Mouse (Mus musculus) hindbrain, embryonic 12.5 days (tissue): ENCODE results near the gene 1700024G13Rik. TPM values are rescaled to one million over a fixed set of nuclear protein-coding genes. Genes with fewer than 3 reads are reported as not detected.
A peak's percentile ranks its signal among the peaks of the same experiment; 100 is the strongest.
"Not testable (repeated sequence)": the region's sequence is repeated elsewhere in the genome, so short reads cannot be mapped to it uniquely, and the experiment has no call there.

Experiments
- ATAC-seq: fragments of 200-750 bp; cut with Nextera tagmentation; 2 replicates; pipeline ENCODE4 v1.8.0; 2017; ENCODE audit warnings: moderate TSS enrichment; ENCODE audit not compliant: low FRiP score
- H3K27ac ChIP-seq: fragments of 300-500 bp; sonication (generic); 2 replicates; pipeline ENCODE4 v1.5.1; 2016; ENCODE audit warnings: mild to moderate bottlenecking
- H3K27me3 ChIP-seq: fragments of 300-500 bp; sonication (generic); 2 replicates; pipeline ENCODE4 v1.6.1; 2016; ENCODE audit warnings: mild to moderate bottlenecking
- H3K36me3 ChIP-seq: fragments of 300-500 bp; sonication (generic); 2 replicates; pipeline ENCODE4 v1.6.1; 2016; ENCODE audit warnings: mild to moderate bottlenecking
- H3K4me1 ChIP-seq: fragments of 300-500 bp; sonication (generic); 2 replicates; pipeline ENCODE4 v1.6.1; 2016
- H3K4me2 ChIP-seq: fragments of 300-500 bp; sonication (generic); replicated peaks from 2 replicates; pipeline ENCODE4 v1.6.1; 2016; ENCODE audit warnings: mild to moderate bottlenecking
- H3K4me3 ChIP-seq: fragments of 300-500 bp; sonication (generic); 2 replicates; pipeline ENCODE4 v1.5.1; 2016; ENCODE audit warnings: mild to moderate bottlenecking
- H3K9ac ChIP-seq: fragments of 300-500 bp; sonication (generic); 2 replicates; pipeline ENCODE4 v1.6.1; 2016; ENCODE audit warnings: mild to moderate bottlenecking, moderate library complexity
- H3K9me3 ChIP-seq: fragments of 300-500 bp; sonication (generic); replicated peaks from 2 replicates; pipeline ENCODE4 v1.6.1; 2016; ENCODE audit warnings: mild to moderate bottlenecking
- WGBS: fragments of 180-500 bp; shearing (Covaris S2); methylation state at CpG from one replicate; pipeline ENCODE4 v1.1.7; 2016; 5-methylcytosine and 5-hydroxymethylcytosine counted together
- polyA plus RNA-seq: library from polyadenylated mRNA; unstranded; fragments of >200 nt; fragmentation: Nextera tagmentation; extraction: Ambion mirVana; gene quantifications from 2 replicates; pipeline ENCODE4 v1.2.1, GENCODE M21; 2016

The 1700024G13Rik gene
- polyA plus RNA-seq: 0.85 and 0.94 TPM in 2 replicates

- H3K4me2 ChIP-seq: no peak within 1 kb of the TSS; the same call in 1 of the 2 replicates
- WGBS: 1% methylated on average over 13 of the region's 13 CpGs
- H3K4me3 ChIP-seq: no peak within 1 kb of the TSS
Observed at GRCm38 (mm10) chr14:32388196-32388595, at the start of gene 1700024G13Rik. Gene 1700024G13Rik (minus strand): TSS chr14:32388391.

GRCm38 (mm10) chr14:32437352-32437793 lies 49.2 kb upstream of the 1700024G13Rik start:
- Histone ChIP-seq H3K36me3 (no peaks in the 10 kb centered on the region), H3K4me2 (no peak overlapping the region), H3K9me3 (no peaks in the 10 kb centered on the region), H3K4me1 (peaks cover 8% of the 10 kb centered on the region; the same call in 1 of the 2 replicates), H3K9ac (no peak overlapping the region), H3K27ac (peak overlapping the region; percentile 30), H3K4me3 (no peak overlapping the region), H3K27me3 (0 out of 2 replicates have a peak, but pooled peaks cover 5% of the 10 kb centered on the region)
- WGBS: 37% methylated on average over 5 of the region's 5 CpGs
- peak; percentile 71 for ATAC-seq

More at GRCm38 (mm10) chr14:32388196-32388595, at the start of gene 1700024G13Rik:
- H3K4me1 ChIP-seq: peaks cover 5% of the 10 kb centered on the region
- H3K9ac ChIP-seq: no peak within 1 kb of the TSS
- H3K9me3 ChIP-seq: no peaks in the 10 kb centered on the region
- no peaks in the 10 kb centered on the region for H3K36me3 ChIP-seq
- H3K27ac ChIP-seq: no peak within 1 kb of the TSS
- ATAC-seq: peak; percentile 85; the same call in 1 of the 2 replicates
- H3K27me3 ChIP-seq: no peaks in the 10 kb centered on the region; the same call in 1 of the 2 replicates

- ATAC-seq: 0 out of 2 replicates have a peak, but pooled peaks have one; percentile 32
- H3K27me3 ChIP-seq: no peaks in the 10 kb centered on the region
- no peaks in the 10 kb centered on the region for H3K36me3 ChIP-seq
- WGBS: 19% methylated on average over 8 of the region's 8 CpGs
- H3K9ac ChIP-seq: no peak overlapping the region
- H3K4me2 ChIP-seq: no peak overlapping the region
- H3K27ac ChIP-seq: no peak overlapping the region
- no peak overlapping the region for H3K4me3 ChIP-seq
- H3K9me3 ChIP-seq: no peaks in the 10 kb centered on the region
- peaks cover 8% of the 10 kb centered on the region for H3K4me1 ChIP-seq
Observed at GRCm38 (mm10) chr14:32429030-32429602, 40.9 kb upstream of the 1700024G13Rik start.

GRCm38 (mm10) chr14:32423946-32424345 lies 35.8 kb upstream of the 1700024G13Rik start:
- no peak overlapping the region for H3K4me2 ChIP-seq
- 86% methylated on average over 7 of the region's 7 CpGs for WGBS
- no peak overlapping the region for H3K9ac ChIP-seq
- H3K36me3 ChIP-seq: no peaks in the 10 kb centered on the region
- no peak overlapping the region for H3K4me3 ChIP-seq
- H3K27me3 ChIP-seq: no peaks in the 10 kb centered on the region
- peaks cover under 1% of the 10 kb centered on the region for H3K4me1 ChIP-seq
- H3K27ac ChIP-seq: no peak overlapping the region
- no peaks in the 10 kb centered on the region for H3K9me3 ChIP-seq
- ATAC-seq: no peak

GRCm38 (mm10) chr14:32418747-32419146 lies 30.6 kb upstream of the 1700024G13Rik start:
- no peak for ATAC-seq
- Histone ChIP-seq H3K9ac (no peak overlapping the region), H3K36me3 (no peaks in the 10 kb centered on the region), H3K9me3 (0 out of 2 replicates have a peak, but pooled peaks cover 9% of the 10 kb centered on the region), H3K4me1 (no peaks in the 10 kb centered on the region), H3K27me3 (no peaks in the 10 kb centered on the region), H3K27ac (no peak overlapping the region), H3K4me3 (no peak overlapping the region), H3K4me2 (no peak overlapping the region)
- 79% methylated on average over 11 of the region's 11 CpGs for WGBS

GRCm38 (mm10) chr14:32412075-32412474 lies 23.9 kb upstream of the 1700024G13Rik start:
- H3K27me3 ChIP-seq: no peaks in the 10 kb centered on the region
- H3K9ac ChIP-seq: no peak overlapping the region
- 0 out of 2 replicates have a peak, but pooled peaks cover 6% of the 10 kb centered on the region for H3K9me3 ChIP-seq
- no peak overlapping the region for H3K4me2 ChIP-seq
- no peak overlapping the region for H3K4me3 ChIP-seq
- no peak for ATAC-seq
- H3K36me3 ChIP-seq: no peaks in the 10 kb centered on the region
- no peaks in the 10 kb centered on the region for H3K4me1 ChIP-seq
- WGBS: 90% methylated on average over 5 of the region's 5 CpGs
- H3K27ac ChIP-seq: no peak overlapping the region

GRCm38 (mm10) chr14:32410084-32410483 lies 21.9 kb upstream of the 1700024G13Rik start:
- Histone ChIP-seq H3K36me3 (no peaks in the 10 kb centered on the region), H3K4me1 (no peaks in the 10 kb centered on the region), H3K9ac (no peak overlapping the region), H3K27me3 (0 out of 2 replicates have a peak, but pooled peaks cover 3% of the 10 kb centered on the region), H3K9me3 (no peaks in the 10 kb centered on the region), H3K4me3 (no peak overlapping the region), H3K27ac (no peak overlapping the region), H3K4me2 (no peak overlapping the region)
- ATAC-seq: no peak
- WGBS: 60% methylated on average over 5 of the region's 5 CpGs

- not testable (repeated sequence) for H3K27me3 ChIP-seq, H3K36me3 ChIP-seq, H3K4me1 ChIP-seq, ATAC-seq, H3K9me3 ChIP-seq, H3K27ac ChIP-seq, H3K9ac ChIP-seq, H3K4me3 ChIP-seq, H3K4me2 ChIP-seq
- 52% methylated on average over 1 of the region's 1 CpGs for WGBS
Observed at GRCm38 (mm10) chr14:32405399-32405798, 17.2 kb upstream of the 1700024G13Rik start.

GRCm38 (mm10) chr14:32381619-32382018 lies 6.6 kb downstream of the 1700024G13Rik start:
- Histone ChIP-seq H3K27ac (no peak overlapping the region), H3K4me3 (no peak overlapping the region), H3K9me3 (no peaks in the 10 kb centered on the region), H3K9ac (no peak overlapping the region), H3K36me3 (no peaks in the 10 kb centered on the region), H3K27me3 (peaks cover 20% of the 10 kb centered on the region), H3K4me2 (no peak overlapping the region), H3K4me1 (peaks cover 25% of the 10 kb centered on the region)
- no peak for ATAC-seq
- 52% methylated on average over 15 of the region's 15 CpGs for WGBS

- H3K36me3 ChIP-seq: no peaks in the 10 kb centered on the region
- H3K4me3 ChIP-seq: no peak overlapping the region
- H3K27me3 ChIP-seq: peaks cover 20% of the 10 kb centered on the region
- H3K9me3 ChIP-seq: no peaks in the 10 kb centered on the region
- ATAC-seq: no peak
- H3K4me1 ChIP-seq: peaks cover 25% of the 10 kb centered on the region
- no peak overlapping the region for H3K9ac ChIP-seq
- WGBS: 34% methylated on average over 7 of the region's 7 CpGs
- no peak overlapping the region for H3K27ac ChIP-seq
- no peak overlapping the region for H3K4me2 ChIP-seq
Observed at GRCm38 (mm10) chr14:32381066-32381465, 7.1 kb downstream of the 1700024G13Rik start.

- Histone ChIP-seq H3K4me2 (peak overlapping the region; percentile 45; the same call in 1 of the 2 replicates), H3K36me3 (no peaks in the 10 kb centered on the region), H3K27ac (no peak overlapping the region), H3K9ac (no peak overlapping the region), H3K9me3 (no peaks in the 10 kb centered on the region), H3K27me3 (peaks cover 20% of the 10 kb centered on the region), H3K4me1 (peaks cover 25% of the 10 kb centered on the region), H3K4me3 (no peak overlapping the region)
- WGBS: 35% methylated on average over 3 of the region's 3 CpGs
- ATAC-seq: no peak
Observed at GRCm38 (mm10) chr14:32380099-32380480, 8.1 kb downstream of the 1700024G13Rik start.

- H3K4me3 ChIP-seq: no peak overlapping the region
- 9% methylated on average over 22 of the region's 22 CpGs for WGBS
- H3K4me2 ChIP-seq: peak overlapping the region; percentile 45
- H3K27ac ChIP-seq: no peak overlapping the region
- H3K27me3 ChIP-seq: peaks cover 20% of the 10 kb centered on the region
- H3K9me3 ChIP-seq: no peaks in the 10 kb centered on the region
- H3K36me3 ChIP-seq: no peaks in the 10 kb centered on the region
- H3K9ac ChIP-seq: no peak overlapping the region
- H3K4me1 ChIP-seq: peaks cover 25% of the 10 kb centered on the region
- ATAC-seq: 0 out of 2 replicates have a peak, but pooled peaks have one; percentile 38
Observed at GRCm38 (mm10) chr14:32379395-32380098, 8.6 kb downstream of the 1700024G13Rik start.
